Mouse (Mus musculus): ENCODE results near the gene Sdc4.

The Sdc4 gene

DNA sequence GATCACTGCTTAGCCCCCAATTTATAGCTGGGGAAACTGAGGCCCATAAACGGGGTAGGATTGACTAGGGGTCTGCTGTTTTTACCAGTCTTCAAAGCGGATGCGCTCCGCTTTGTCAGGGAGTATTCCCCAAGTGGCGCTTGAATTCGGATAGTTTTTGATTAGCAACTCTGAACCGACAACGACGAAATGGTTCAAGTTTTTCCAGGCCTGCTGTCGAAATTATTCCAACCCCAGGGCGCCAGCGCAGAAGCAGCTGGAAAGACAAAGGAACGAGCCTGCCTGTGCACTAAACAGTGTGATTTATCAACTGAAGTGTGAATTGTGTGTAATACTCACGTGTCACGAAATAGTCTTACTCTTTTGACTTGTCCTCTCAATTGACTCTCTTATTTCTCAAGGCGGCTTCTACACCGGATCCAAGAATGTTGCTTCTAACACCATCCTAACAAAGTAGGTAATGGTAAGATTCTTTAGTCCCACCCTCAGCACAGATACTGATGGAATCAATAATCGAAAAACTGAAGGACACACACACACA, at the start of gene Sdc4:
Gene Sdc4 (minus strand): TSS at position 428 of the 541 bp plus-strand sequence.
- peak; percentile 55 for DNase-seq (ENCODE audit: low read depth, low spot score)

DNA sequence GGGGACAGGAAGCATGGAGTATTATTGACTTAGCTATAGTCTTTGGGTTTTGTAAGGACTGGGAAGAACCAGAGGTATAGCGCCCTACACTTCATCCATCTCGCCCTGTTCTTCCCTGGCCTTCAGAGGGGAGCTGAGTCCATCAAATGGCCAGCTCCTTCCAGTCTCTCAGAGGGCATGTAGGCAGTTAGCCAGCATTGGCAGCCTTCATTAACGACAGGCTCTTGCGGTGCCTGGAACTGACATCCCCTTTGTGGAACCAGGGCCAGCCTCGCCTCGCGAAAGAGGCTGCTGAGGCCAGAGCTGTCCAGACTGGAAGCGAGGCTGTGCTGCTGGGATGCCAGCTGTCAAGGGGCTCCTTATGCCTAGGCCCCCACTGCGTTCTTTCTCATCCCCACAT, 44.1 kb upstream of the Sdc4 start:
- DNase-seq (ENCODE audit: low read depth, low spot score) = no peak

DNA sequence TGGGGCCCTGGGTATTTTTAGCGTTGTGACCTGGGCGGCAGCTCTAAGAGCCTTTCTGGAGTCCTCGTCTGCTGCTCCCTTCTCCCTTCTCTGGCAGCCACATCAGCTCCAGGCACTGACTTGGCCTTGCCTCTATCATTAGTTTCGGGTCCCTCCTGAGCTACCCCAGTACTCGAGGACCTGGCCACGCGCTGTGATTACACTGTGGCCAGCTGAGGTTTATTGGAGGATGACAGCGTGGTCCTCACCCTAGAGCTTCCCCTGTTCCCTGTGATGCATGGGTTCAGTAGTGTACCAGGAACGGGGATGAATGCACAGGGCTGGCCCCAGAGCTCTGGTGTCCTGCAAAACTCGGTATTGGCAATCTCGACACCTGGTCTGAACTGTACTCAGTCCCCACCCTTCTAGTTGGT, 43.4 kb upstream of the Sdc4 start:
- DNase-seq (ENCODE audit: low read depth, low spot score) = peak; percentile 22

GRCm38 (mm10) chr2:164486258-164487114, 42.8 kb upstream of the Sdc4 start:
- DNase-seq (ENCODE audit: low read depth, low spot score) = peak; percentile 25

DNA sequence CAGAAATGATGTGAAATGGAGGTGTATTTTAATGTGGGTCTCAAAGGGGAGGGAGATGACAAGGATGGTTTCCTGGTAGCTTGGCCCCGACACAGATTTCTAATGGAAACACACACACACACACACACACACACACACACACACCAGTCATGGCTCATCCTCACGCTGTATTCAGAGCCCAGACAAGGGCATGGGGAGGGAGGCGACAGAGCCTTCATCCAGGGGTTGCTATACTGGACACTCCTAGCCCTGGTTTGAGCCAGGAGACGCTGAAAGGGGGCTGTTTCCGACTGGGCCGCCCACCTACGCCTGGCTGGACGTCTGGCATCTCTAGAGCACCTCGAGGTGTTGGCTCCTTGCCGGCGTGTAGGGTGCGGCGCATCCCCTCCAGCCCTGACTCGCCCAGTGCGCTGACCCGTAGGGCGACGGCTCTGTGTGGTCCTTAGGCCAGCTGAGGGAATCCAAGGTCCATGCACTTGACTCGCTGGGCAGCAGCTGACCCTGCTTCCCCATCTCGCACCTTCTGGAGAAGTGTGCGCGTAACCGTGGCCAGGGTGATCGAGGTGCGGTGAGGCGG, 42.1 kb upstream of the Sdc4 start, which contains the start of gene Dbndd2:
Gene Dbndd2 (plus strand): TSS at position 426 of the 577 bp plus-strand sequence.
- DNase-seq (ENCODE audit: low read depth, low spot score) = no peak

GRCm38 (mm10) chr2:164473624-164474023, 29.9 kb upstream of the Sdc4 start, which contains the start of gene Trp53tg5:
Gene Trp53tg5, minus strand, starts transcription at chr2:164473724.
- no peak for DNase-seq (ENCODE audit: low read depth, low spot score)

DNA sequence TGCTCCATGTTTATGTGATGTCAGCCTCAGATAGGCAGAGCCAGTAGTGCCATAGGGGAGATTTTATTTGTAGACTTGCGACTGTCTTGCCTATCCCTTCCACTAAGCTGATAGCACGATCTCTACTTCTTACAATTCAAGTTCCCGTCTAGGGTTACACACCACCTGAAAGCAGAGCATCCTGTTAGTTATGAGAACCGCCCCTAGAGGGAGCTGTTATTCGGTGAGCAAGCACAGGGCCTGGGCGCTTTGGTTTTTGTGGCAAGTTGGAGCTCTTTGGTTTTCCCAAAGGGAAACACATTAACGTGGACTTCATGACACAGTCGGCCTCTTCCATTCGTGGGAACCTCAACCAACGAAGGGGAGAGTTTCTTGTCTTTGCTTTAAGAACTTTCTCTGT, 26.6 kb upstream of the Sdc4 start:
- DNase-seq (ENCODE audit: low read depth, low spot score) = peak; percentile 80

- DNase-seq (ENCODE audit: low read depth, low spot score) = no peak
These were observed 23.1 kb upstream of the Sdc4 start for GRCm38 (mm10) chr2:164466787-164467186.

GRCm38 (mm10) chr2:164465161-164465560, 21.5 kb upstream of the Sdc4 start:
- DNase-seq (ENCODE audit: low read depth, low spot score) = no peak

- DNase-seq (ENCODE audit: low read depth, low spot score) = peak; percentile 98
These were observed 17.3 kb upstream of the Sdc4 start, which contains the start of gene Gm20458 for GRCm38 (mm10) chr2:164460745-164461551. Gene Gm20458, plus strand, starts transcription at chr2:164460967.

DNA sequence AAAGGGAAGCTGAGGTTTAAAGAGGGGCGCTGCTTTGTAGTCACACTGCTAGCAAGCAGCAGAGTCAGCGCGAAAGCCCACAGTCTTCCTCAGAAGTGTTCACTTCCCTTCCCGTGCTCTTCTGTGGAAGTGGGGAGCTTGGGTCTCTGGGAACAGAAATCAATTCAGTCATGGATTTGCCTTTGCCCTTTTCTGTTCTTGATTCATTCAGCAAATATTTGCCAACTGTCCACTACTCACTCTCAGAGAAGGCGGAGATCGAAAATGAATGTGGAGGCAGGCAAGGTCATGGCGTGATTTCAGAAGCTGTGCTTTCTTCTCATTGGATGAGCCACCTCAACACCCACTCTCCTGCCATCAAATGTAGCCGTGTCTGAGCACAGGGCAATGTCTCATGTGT, 14.8 kb upstream of the Sdc4 start:
- DNase-seq (ENCODE audit: low read depth, low spot score) = peak; percentile 83

DNA sequence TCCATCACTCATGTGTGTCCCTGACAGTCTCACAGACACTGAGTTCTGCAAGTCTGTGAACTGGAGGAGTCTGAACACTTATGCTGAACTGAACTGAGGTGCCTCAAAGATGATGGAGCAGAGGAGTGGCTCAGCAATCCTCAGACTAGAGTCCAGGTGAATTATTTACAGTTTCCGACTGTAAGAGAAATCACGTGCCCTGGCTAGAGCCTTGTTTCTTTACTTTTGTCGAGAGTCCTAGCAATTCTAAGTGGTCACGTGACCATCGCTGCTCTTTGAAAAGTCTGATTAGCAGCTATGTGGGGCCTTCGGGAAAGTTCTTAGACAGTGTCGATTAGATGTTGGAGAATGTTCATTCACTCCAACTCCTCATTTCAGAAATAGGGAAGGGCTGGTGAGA, 14.3 kb upstream of the Sdc4 start:
- DNase-seq (ENCODE audit: low read depth, low spot score) = peak; percentile 70

DNA sequence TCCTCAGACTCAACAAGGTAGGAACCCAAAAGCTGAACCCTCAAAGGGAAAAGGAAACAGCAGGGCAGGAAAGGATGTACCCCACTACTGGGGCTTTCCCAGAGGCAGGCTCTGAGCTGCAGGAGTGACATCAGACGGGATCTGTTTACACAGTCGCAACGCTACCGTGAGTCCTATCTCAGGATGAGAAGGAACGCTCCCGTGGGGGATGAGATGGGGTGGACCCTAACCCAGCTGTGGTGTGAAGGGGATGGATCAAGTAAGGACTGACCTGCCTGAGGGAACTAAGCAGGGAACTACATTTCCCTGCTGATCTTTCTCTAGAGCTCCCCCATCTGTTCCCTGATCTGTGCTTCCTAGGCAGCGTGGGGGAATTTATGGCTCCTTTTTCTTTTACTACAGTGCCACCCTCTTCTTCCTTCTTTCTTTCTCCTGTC, 13.2 kb upstream of the Sdc4 start, which contains the start of gene Sys1:
Gene Sys1 (plus strand): TSS at position 101 of the 437 bp plus-strand sequence.
- peak; percentile 27 for DNase-seq (ENCODE audit: low read depth, low spot score)

- no peak for DNase-seq (ENCODE audit: low read depth, low spot score)
These were observed 12.7 kb upstream of the Sdc4 start for GRCm38 (mm10) chr2:164456413-164456812.

- DNase-seq (ENCODE audit: low read depth, low spot score) = no peak
These were observed 11.9 kb upstream of the Sdc4 start for GRCm38 (mm10) chr2:164455421-164456190.

- no peak for DNase-seq (ENCODE audit: low read depth, low spot score)
These were observed 11.2 kb upstream of the Sdc4 start for GRCm38 (mm10) chr2:164454846-164455245.

DNA sequence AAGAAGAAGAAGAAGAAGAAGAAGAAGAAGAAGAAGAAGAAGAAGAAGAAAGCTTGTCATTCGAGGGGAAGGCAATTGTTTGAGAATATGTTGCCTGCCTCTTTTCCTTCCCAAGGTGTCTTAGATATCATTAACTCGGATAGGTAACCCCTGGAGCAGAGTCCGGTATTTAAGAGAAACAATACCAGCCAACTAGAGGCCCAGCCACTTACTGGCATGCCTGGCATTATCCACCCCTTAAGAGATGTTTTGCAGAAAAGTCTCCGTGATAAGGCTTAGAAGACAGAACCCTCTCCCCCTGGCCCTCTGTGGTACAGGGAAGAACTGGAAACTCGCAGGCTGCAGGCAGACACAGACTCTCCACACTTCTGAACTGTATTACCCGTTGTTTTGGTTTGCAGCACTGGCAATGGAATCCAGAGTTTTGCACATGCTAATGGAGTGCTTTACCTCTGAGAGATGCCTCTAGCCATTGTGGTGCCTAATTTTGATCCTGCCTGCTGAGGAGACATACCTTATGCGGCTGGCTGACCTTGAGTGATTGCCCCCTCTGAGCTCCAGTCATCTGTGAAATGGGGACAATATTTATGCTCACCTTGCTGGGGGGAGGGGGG, 10.3 kb upstream of the Sdc4 start:
- no peak for DNase-seq (ENCODE audit: low read depth, low spot score)

- no peak for DNase-seq (ENCODE audit: low read depth, low spot score)
These were observed 9.5 kb upstream of the Sdc4 start for GRCm38 (mm10) chr2:164453047-164453757.

DNA sequence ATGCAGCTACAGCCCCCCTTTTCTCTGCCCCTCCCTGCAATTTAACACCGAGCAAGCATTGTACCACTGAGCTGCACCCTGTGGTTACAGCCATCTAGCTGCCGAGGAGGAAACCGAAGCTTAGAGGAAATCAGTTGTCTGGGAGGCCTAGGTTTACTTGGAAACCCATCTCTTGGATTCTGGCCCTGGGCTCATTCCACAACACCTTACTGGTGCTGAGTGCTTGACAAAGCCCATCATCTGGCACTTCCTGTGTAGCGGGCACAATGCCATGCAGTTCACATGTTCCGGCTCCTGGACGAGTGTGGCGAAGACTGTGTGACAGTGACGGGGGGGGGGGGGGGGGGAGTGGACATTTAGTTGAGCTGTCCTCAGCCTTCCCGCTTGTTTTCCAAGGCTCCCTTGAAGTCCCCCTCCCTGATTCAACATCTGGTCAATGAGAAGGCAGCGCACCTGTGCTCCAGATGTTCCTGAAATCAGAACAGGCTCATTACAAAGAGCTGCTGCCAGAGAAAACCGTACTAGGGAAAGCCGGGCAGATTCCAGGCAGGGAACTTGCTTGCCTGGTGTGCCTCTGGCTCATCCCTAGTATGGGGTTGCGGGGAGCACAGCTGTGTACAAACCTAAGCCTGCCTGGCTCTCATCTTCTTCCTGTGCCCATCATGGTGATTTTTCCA, 8.5 kb upstream of the Sdc4 start:
- DNase-seq (ENCODE audit: low read depth, low spot score) = no peak
